Mouse (Mus musculus) hindbrain, embryonic 11.5 days (tissue): ENCODE data around the gene Mitf. TPM values are rescaled to one million over a fixed set of nuclear protein-coding genes. Genes with fewer than 3 reads are reported as not detected.

Experiments used
- ATAC-seq: fragments of 200-750 bp; cut with Nextera tagmentation; 2 replicates; pipeline ENCODE4 v1.8.0; 2017; ENCODE audit warnings: mild to moderate bottlenecking, moderate TSS enrichment, moderate library complexity; ENCODE audit not compliant: low FRiP score
- DNase-seq: peaks from one replicate; pipeline ENCODE4 v3.0.0-alpha.2; 2015; ENCODE audit warnings: low spot score
- H3K27ac ChIP-seq: fragments of 300-500 bp; sonication (generic); 2 replicates; pipeline ENCODE4 v1.5.1; 2014; ENCODE audit warnings: mild to moderate bottlenecking, low read depth, low read length
- H3K27me3 ChIP-seq: fragments of 300-500 bp; sonication (generic); 2 replicates; pipeline ENCODE4 v1.6.1; 2014; ENCODE audit warnings: mild to moderate bottlenecking, low read length, moderate library complexity, mixed read lengths; ENCODE audit not compliant: control insufficient read depth, insufficient read depth
- H3K36me3 ChIP-seq: fragments of 300-500 bp; sonication (generic); 2 replicates; pipeline ENCODE4 v1.6.1; 2014; ENCODE audit warnings: mild to moderate bottlenecking, low read length, moderate library complexity, mixed read lengths; ENCODE audit not compliant: control insufficient read depth, insufficient read depth
- H3K4me1 ChIP-seq: fragments of 300-500 bp; sonication (generic); replicated peaks from 2 replicates; pipeline ENCODE4 v1.6.1; 2014; ENCODE audit warnings: low read length, mixed read lengths; ENCODE audit not compliant: control insufficient read depth, insufficient read depth
- H3K4me2 ChIP-seq: fragments of 300-500 bp; sonication (generic); replicated peaks from 2 replicates; pipeline ENCODE4 v1.6.1; 2014; ENCODE audit warnings: mild to moderate bottlenecking, low read depth, low read length
- H3K4me3 ChIP-seq: fragments of 300-500 bp; sonication (generic); 2 replicates; pipeline ENCODE4 v1.5.1; 2014; ENCODE audit warnings: low read depth, low read length
- H3K9ac ChIP-seq: fragments of 300-500 bp; sonication (generic); 2 replicates; pipeline ENCODE4 v1.6.1; 2014; ENCODE audit warnings: low read depth, low read length
- H3K9me3 ChIP-seq: fragments of 300-500 bp; sonication (generic); 2 replicates; pipeline ENCODE4 v1.6.1; 2016; ENCODE audit warnings: low read length; ENCODE audit not compliant: control insufficient read depth
- WGBS: fragments of 180-500 bp; shearing (Covaris S2); extraction: QIAGEN DNeasy Blood & Tissue Kit; methylation state at CpG from one replicate; pipeline ENCODE4 v1.1.7; 2014; 5-methylcytosine and 5-hydroxymethylcytosine counted together
- polyA plus RNA-seq: library from polyadenylated mRNA; unstranded; fragments of >200 nt; fragmentation: Nextera tagmentation; extraction: Ambion mirVana; gene quantifications from 2 replicates; pipeline ENCODE4 v1.2.1, GENCODE M21; 2014

Gene Mitf
- polyA plus RNA-seq, 1 experiment from 2014 or later = 1.2 TPM

DNA sequence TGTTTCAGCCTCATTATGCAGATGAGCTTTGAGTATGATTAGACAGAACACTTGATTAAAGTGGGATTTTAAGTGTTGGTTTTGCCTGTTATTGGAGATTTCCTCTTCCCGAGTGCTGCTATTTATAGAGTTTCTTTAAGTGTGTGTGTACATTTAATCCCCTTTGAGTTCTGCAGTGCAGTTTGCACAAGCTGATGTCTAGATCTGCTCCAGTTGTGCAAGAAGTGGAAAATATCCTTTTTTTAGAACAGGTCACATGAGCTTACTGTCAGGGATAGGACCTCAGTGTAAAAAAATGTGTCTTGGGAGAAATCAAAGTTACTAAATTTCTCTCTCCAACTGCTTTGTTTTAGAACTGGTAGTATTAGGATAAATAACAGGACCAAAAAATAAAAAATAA, 8.9 kb downstream of the Mitf start:
- no peak overlapping the region for H3K27ac ChIP-seq
- H3K4me1 ChIP-seq = no peaks in the 10 kb centered on the region
- no peak for DNase-seq
- H3K4me2 ChIP-seq = no peak overlapping the region
- H3K9ac ChIP-seq = no peak overlapping the region
- 79% methylated on average over 1 of the region's 1 CpGs for WGBS
- H3K4me3 ChIP-seq = no peak overlapping the region
- H3K27me3 ChIP-seq = no peaks in the 10 kb centered on the region
- H3K9me3 ChIP-seq = no peaks in the 10 kb centered on the region
- no peaks in the 10 kb centered on the region for H3K36me3 ChIP-seq
- no peak for ATAC-seq

DNA sequence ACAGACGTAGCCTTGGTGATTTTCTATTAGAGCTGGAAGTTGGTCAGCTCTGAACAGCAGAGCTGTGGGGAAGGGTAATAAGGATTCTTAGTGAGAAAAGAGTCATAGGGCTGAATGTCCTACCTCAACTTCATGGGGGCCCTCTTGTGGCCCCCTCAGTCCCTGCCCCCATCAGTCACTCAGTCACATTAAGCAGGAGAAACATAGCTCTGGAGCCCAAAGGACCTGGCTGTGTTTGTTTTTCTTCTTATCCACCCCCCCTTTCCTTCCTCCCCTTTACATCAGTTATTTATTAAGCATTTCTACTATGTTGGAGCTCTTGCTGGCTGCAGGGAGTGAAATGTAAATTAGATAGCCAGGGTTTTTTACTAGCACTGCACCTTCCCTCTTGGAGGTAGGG, 10.0 kb downstream of the Mitf start:
- Histone ChIP-seq H3K27me3 (no peaks in the 10 kb centered on the region), H3K36me3 (no peaks in the 10 kb centered on the region), H3K27ac (no peak overlapping the region), H3K4me1 (no peaks in the 10 kb centered on the region), H3K4me3 (no peak overlapping the region), H3K9me3 (no peaks in the 10 kb centered on the region), H3K9ac (no peak overlapping the region), H3K4me2 (no peak overlapping the region)
- DNase-seq (no peak), ATAC-seq (no peak)
- 69% methylated on average over 1 of the region's 1 CpGs for WGBS

DNA sequence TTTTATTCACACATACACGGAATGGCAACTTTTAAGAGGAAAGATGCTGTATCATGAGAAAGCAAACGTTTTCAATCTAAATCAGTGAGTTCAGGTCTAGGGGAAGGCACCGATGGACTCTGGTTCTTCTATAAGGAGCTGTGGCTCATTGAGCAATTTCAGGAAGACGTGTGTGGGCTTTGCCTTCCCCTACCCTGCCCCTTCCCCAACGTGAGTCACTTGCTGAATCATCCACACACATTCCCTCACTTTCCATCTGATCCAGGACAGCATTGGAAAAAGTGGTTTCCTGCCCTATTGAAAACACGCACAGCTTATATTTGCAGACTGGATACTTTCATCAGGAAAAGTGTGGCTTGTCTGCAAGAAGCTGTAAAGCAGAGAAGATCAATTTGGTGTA, 11.3 kb downstream of the Mitf start:
- Histone ChIP-seq H3K27me3 (no peaks in the 10 kb centered on the region), H3K4me3 (no peak overlapping the region), H3K9ac (no peak overlapping the region), H3K4me1 (no peaks in the 10 kb centered on the region), H3K36me3 (no peaks in the 10 kb centered on the region), H3K9me3 (no peaks in the 10 kb centered on the region), H3K27ac (no peak overlapping the region), H3K4me2 (no peak overlapping the region)
- WGBS = 51% methylated on average over 6 of the region's 6 CpGs
- ATAC-seq (no peak), DNase-seq (no peak)

DNA sequence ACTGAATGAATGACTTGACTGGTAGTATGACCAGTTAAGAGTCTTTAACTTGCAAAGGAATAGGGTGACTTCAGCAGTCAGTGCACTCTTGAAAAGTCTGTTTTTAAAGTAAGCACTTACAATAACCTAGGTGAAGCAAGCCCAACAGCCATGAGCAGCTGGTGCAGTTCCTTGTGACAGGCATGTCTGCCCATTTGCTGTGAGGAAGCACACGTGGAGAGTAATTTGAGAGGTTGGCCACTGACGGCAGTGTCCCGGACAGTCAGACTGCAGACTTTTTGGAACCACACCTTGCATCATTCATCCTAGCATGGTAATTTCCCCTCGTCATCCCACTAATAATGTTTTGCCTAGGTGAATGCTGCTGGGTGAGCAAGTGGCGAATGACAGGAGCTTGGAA, 12.1 kb downstream of the Mitf start:
- H3K27ac ChIP-seq = no peak overlapping the region
- no peak overlapping the region for H3K4me2 ChIP-seq
- no peak overlapping the region for H3K4me3 ChIP-seq

DNA sequence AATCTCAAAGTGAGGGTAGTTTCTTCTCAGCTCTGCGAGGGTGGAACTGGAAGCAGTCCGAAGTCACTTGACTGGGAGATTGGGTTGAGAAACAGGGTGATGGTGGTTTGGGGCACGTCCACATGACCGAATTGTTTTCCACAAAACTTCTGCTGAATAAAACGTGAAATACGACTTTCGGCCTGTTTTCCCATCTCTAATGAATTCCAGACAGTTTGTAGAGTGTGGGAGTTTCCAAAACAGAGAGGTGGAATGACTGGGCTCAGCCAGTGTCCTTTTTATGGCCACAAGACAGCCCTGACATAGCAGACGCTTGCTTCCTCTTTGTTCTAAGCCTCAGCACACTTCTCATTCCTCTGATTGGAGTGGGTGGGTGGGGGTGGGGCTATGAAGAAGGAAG, 13.7 kb downstream of the Mitf start:
- Histone ChIP-seq H3K4me3 (no peak overlapping the region), H3K4me1 (no peaks in the 10 kb centered on the region), H3K9me3 (no peaks in the 10 kb centered on the region), H3K36me3 (no peaks in the 10 kb centered on the region), H3K4me2 (no peak overlapping the region), H3K27ac (no peak overlapping the region), H3K9ac (no peak overlapping the region), H3K27me3 (no peaks in the 10 kb centered on the region)
- ATAC-seq (no peak), DNase-seq (no peak)
- WGBS = 79% methylated on average over 8 of the region's 8 CpGs

More for the DNA sequence above, 12.1 kb downstream of the Mitf start:
- no peak for DNase-seq
- ATAC-seq = no peak
- H3K9ac ChIP-seq = no peak overlapping the region
- no peaks in the 10 kb centered on the region for H3K36me3 ChIP-seq
- no peaks in the 10 kb centered on the region for H3K27me3 ChIP-seq
- 77% methylated on average over 5 of the region's 5 CpGs for WGBS
- no peaks in the 10 kb centered on the region for H3K4me1 ChIP-seq
- H3K9me3 ChIP-seq = no peaks in the 10 kb centered on the region

DNA sequence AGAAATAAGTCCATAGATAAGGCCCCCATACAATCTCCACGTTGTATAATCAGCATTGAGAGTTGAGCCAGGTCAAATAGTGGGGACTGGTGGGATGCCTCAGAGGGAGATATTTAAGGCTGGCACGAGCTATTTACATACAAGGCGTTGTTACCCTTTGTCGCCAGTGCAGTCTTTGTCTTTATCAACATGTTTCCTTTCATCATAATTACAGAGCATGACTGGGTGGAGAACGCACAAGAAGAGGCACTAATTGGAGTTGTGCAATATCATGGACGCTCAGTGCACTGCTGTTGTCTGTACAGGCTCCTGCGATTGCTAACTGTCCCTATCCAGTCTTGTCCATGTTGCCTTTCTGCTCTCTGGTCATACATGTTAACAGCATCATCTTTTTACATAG, 15.0 kb downstream of the Mitf start:
- ATAC-seq (no peak), DNase-seq (no peak)
- no peaks in the 10 kb centered on the region for H3K36me3 ChIP-seq
- H3K4me3 ChIP-seq = no peak overlapping the region
- no peak overlapping the region for H3K4me2 ChIP-seq
- 92% methylated on average over 7 of the region's 7 CpGs for WGBS
- no peaks in the 10 kb centered on the region for H3K27me3 ChIP-seq
- H3K4me1 ChIP-seq = no peaks in the 10 kb centered on the region
- no peaks in the 10 kb centered on the region for H3K9me3 ChIP-seq
- H3K27ac ChIP-seq = no peak overlapping the region
- H3K9ac ChIP-seq = no peak overlapping the region

DNA sequence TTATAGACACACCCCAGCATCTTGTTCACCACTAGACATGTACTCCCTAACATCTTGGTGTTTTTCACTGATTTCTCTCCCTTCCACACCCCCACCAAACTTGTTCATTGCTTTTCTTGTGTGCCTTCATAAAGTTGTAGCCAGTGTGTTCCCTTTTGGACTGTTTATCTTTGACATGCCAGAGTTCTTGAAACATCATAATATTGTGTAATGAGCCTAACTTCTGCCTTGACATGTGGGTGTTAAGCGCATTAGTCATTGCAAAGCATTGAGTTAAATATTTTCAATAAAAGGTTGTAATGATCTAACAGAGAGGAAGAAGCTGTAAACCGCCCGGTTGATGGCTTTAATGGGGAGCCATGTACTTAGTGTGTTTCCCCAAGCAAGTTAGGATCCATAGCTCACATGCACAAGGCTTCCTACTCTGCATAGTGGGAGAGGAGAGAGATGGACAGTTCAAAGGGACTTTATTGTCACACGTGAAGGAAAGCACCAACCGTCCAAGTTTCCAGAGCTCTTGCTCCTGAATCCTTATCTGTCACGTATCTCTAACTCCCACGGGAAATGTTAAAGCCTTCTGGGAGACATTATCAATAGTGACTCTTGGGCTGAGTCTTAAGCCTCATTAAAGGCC, 19.9 kb downstream of the Mitf start:
- ATAC-seq = no peak
- WGBS = 91% methylated on average over 7 of the region's 7 CpGs

DNA sequence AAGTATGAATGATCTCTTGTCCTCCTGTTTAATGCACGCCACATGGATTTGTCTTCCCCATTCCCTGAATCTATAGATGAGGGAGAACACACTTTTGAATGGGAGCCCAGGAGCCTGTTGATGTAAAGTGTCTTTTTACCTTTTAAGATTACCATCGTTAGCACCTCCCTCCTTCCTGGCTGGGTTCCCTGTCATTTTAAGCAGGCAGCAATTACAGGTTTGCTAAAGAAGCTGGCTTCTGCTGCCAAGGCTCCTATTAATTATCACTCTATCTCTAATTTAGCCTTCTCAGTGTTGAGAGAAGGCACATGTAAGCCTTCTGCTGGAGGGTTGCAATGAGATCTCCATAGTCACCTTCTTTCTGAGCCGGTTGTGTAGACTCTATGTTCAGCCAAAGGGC, 21.2 kb downstream of the Mitf start:
- no peak for ATAC-seq
- Histone ChIP-seq H3K4me3 (no peak overlapping the region), H3K9me3 (no peaks in the 10 kb centered on the region), H3K27ac (no peak overlapping the region), H3K4me1 (no peaks in the 10 kb centered on the region), H3K4me2 (no peak overlapping the region), H3K9ac (no peak overlapping the region), H3K36me3 (no peaks in the 10 kb centered on the region), H3K27me3 (no peaks in the 10 kb centered on the region)
- no peak for DNase-seq
- WGBS = 89% methylated on average over 3 of the region's 3 CpGs

More for the DNA sequence above, 19.9 kb downstream of the Mitf start:
- Histone ChIP-seq H3K27ac (no peak overlapping the region), H3K27me3 (no peaks in the 10 kb centered on the region), H3K9me3 (no peaks in the 10 kb centered on the region), H3K4me1 (no peaks in the 10 kb centered on the region), H3K9ac (no peak overlapping the region), H3K36me3 (no peaks in the 10 kb centered on the region), H3K4me2 (no peak overlapping the region), H3K4me3 (no peak overlapping the region)
- DNase-seq = no peak

DNA sequence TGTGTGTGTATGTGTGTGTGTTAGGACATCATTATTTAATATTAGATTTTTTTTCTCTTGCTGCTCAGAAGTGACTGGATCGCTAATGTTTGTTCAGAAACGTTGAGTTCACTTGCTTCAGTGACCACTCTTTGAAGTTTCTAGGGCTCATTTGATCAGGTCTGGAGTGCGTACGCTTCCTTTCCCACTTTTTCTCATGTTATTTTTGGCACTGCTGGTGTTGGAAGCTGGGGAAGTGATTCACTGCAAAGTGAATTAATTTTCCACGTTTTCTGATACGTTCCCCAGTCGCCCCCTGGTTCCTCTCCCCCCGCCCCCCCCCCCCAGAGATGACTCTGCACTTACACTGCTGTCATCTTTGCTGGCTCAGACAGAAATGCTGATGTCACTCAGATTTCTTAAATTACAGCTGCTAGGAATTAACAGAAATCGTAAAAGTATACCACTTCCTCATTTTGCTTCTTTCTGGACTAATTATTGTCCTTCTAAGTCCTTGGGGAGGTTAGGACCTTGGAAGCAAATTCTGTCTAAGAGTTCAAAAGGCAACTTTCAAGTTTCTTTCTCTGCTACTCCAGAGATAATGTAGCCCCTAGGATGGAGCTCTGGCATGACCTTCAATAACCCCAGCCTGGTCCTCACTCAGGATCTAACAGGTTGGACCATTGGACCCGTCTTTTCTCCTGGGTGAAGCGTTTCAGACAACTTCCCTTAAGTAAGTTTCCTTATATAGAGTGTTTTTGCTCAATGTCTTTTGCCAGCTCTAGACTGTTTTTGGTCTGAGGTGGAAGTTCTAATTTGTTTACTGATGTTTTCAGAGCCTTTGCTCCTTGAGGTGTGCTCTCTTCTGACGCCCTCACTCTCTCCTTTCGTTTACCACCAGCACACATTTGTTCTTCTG, 22.2 kb downstream of the Mitf start:
- Histone ChIP-seq H3K27me3 (no peaks in the 10 kb centered on the region), H3K9me3 (no peaks in the 10 kb centered on the region), H3K27ac (no peak overlapping the region), H3K4me2 (no peak overlapping the region), H3K36me3 (no peaks in the 10 kb centered on the region), H3K4me1 (no peaks in the 10 kb centered on the region), H3K9ac (no peak overlapping the region), H3K4me3 (no peak overlapping the region)
- DNase-seq (no peak), ATAC-seq (no peak)
- WGBS = 75% methylated on average over 13 of the region's 13 CpGs
